Mouse (Mus musculus) limb, embryonic 15.5 days (tissue): Measurements from ENCODE around the gene Fblim1. TPM values are rescaled to one million over a fixed set of nuclear protein-coding genes. Genes with fewer than 3 reads are reported as not detected.

Experiments
- ATAC-seq: fragments of 200-750 bp; cut with Nextera tagmentation; 2 replicates; pipeline ENCODE4 v1.8.0; 2017; ENCODE audit warnings: low read depth, moderate TSS enrichment; ENCODE audit not compliant: insufficient number of reproducible peaks, low FRiP score, low TSS enrichment
- H3K27ac ChIP-seq: fragments of 300-500 bp; sonication (generic); 2 replicates; pipeline ENCODE4 v1.5.1; 2015; ENCODE audit warnings: moderate library complexity, mild to moderate bottlenecking, inconsistent platforms
- H3K27me3 ChIP-seq: fragments of 300-500 bp; sonication (generic); 2 replicates; pipeline ENCODE4 v1.6.1; 2015; ENCODE audit warnings: inconsistent platforms
- H3K36me3 ChIP-seq: fragments of 300-500 bp; sonication (generic); 2 replicates; pipeline ENCODE4 v1.6.1; 2015; ENCODE audit warnings: inconsistent platforms
- H3K4me1 ChIP-seq: fragments of 300-500 bp; sonication (generic); 2 replicates; pipeline ENCODE4 v1.6.1; 2015; ENCODE audit warnings: inconsistent platforms
- H3K4me2 ChIP-seq: fragments of 300-500 bp; sonication (generic); 2 replicates; pipeline ENCODE4 v1.6.1; 2015; ENCODE audit warnings: mild to moderate bottlenecking, inconsistent platforms
- H3K4me3 ChIP-seq: fragments of 300-500 bp; sonication (generic); 2 replicates; pipeline ENCODE4 v1.5.1; 2015; ENCODE audit warnings: mild to moderate bottlenecking, inconsistent platforms
- H3K9ac ChIP-seq: fragments of 300-500 bp; sonication (generic); 2 replicates; pipeline ENCODE4 v1.6.1; 2015; ENCODE audit warnings: inconsistent platforms
- H3K9me3 ChIP-seq: fragments of 300-500 bp; sonication (generic); 2 replicates; pipeline ENCODE4 v1.6.1; 2016; ENCODE audit warnings: inconsistent platforms
- WGBS: fragments of 180-500 bp; shearing (Covaris S2); methylation state at CpG from one replicate; pipeline ENCODE4 v1.1.7; 2015; 5-methylcytosine and 5-hydroxymethylcytosine counted together
- polyA plus RNA-seq: library from polyadenylated mRNA; unstranded; fragments of >200 nt; fragmentation: Nextera tagmentation; extraction: Ambion mirVana; gene quantifications from 2 replicates; pipeline ENCODE4 v1.2.1, GENCODE M21; 2015

Gene Fblim1
- polyA plus RNA-seq, 1 experiment from 2014 or later = 29.3 TPM

DNA sequence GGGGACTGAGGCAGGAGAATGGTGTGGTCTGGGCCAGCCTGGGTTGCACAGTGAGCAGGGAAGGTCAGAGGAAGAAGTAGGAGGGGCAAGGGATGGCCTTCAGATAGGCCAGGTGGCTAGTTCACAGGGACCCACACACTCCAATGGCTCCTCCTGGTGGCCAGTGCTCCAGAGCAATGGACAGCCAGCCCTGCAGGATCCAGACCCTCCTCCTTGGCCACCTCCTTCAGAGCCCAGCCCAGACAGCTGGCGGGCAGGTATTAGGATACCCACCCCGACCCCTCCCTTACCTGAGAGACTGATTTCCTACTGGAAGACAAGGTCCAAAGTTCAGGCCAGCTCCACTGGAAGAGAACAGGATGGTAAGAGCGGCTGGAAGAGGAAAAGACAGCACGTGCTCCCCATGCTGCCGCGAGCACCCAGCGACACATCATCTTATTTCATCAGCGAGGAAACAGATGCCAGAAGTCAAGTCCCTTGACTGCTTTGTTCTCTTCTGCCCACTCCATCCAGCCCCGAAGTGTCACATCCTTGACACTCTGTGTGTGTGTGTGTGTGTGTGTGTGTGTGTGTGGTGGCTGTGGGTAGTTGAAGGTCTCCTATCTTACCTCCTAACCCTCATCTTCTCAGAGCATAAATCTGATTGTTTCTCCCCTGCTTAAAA lies 10.2 kb downstream of the Fblim1 start:
- WGBS = 82% methylated on average over 9 of the region's 9 CpGs
- no peak overlapping the region for H3K4me3 ChIP-seq
- H3K4me1 ChIP-seq = peaks cover 29% of the 10 kb centered on the region
- peaks cover 31% of the 10 kb centered on the region for H3K36me3 ChIP-seq
- H3K27ac ChIP-seq = no peak overlapping the region
- H3K9ac ChIP-seq = no peak overlapping the region
- H3K9me3 ChIP-seq = no peaks in the 10 kb centered on the region
- no peaks in the 10 kb centered on the region for H3K27me3 ChIP-seq
- no peak for ATAC-seq
- H3K4me2 ChIP-seq = no peak overlapping the region

DNA sequence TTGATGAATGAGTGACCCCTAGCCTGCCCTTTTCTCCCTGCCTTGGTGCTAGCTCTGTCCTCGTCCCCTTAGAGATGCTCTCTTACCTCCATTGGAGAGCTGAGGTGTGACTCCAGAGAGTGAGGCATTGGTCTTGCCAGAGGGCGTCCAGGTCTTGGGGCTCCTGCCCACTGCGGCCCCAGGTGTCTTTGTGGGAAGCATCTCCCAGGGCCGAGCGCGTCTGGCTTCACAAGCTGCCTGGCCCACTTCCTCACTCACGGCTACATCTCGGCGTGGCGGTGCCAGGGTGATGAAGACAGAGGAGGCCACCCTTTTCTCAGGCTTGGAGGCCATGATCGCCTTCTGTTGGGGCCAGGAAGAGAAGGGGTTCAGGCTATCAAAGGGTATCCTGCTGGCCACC lies 10.8 kb downstream of the Fblim1 start:
- Histone ChIP-seq H3K4me3 (no peak overlapping the region), H3K27ac (no peak overlapping the region), H3K4me2 (no peak overlapping the region), H3K27me3 (no peaks in the 10 kb centered on the region), H3K9ac (no peak overlapping the region), H3K36me3 (peaks cover 31% of the 10 kb centered on the region), H3K4me1 (peaks cover 24% of the 10 kb centered on the region), H3K9me3 (no peaks in the 10 kb centered on the region)
- ATAC-seq = no peak
- 90% methylated on average over 11 of the region's 11 CpGs for WGBS

DNA sequence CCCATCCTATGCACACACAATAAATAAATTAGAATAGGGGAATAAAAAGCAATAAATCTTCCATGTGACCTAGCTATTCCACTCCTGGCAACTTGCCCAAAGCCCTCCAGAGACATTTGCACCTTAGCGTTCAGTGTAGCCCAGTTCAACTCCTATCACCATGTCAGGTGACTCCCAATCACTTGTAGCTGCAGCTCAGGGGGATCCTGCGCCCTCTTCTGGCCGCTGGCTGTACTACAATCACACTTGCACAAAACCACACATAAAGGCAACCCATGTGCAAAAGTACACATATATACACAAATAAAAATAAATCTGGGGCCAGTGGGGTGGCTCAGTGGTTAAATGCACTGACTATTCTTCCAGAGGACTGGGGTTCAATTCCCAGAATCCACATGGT lies 14.3 kb downstream of the Fblim1 start:
- H3K4me2 ChIP-seq = no peak overlapping the region
- H3K36me3 ChIP-seq = peaks cover 53% of the 10 kb centered on the region
- 21% methylated on average over 3 of the region's 3 CpGs for WGBS
- H3K9ac ChIP-seq = no peak overlapping the region
- no peaks in the 10 kb centered on the region for H3K27me3 ChIP-seq
- H3K27ac ChIP-seq = no peak overlapping the region
- no peak for ATAC-seq
- no peak overlapping the region for H3K4me3 ChIP-seq
- H3K9me3 ChIP-seq = no peaks in the 10 kb centered on the region
- no peaks in the 10 kb centered on the region for H3K4me1 ChIP-seq

DNA sequence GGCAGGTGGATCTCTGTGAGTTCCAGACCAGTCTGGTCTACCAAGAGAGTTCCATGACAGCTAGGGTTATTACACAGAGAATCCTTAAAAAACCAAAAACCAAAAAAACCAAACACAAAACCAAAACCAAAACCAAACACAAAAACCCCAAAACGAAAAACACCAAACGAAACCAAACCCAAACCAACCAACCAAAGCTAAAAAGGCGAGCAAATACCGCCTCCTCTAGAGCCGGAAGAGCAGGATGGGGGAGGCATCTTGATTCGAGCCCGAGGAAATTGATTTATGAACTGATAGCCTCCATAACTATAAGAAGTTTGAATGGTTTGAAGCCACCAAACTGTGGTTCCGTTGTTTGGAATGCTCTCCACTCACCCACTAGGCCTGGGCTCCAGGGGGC lies 22.0 kb downstream of the Fblim1 start:
- Histone ChIP-seq H3K4me3 (no peak overlapping the region), H3K36me3 (peaks cover 54% of the 10 kb centered on the region), H3K27ac (no peak overlapping the region), H3K27me3 (no peaks in the 10 kb centered on the region), H3K4me2 (no peak overlapping the region), H3K9me3 (no peaks in the 10 kb centered on the region), H3K4me1 (no peaks in the 10 kb centered on the region), H3K9ac (no peak overlapping the region)
- ATAC-seq = no peak
- 86% methylated on average over 8 of the region's 8 CpGs for WGBS

DNA sequence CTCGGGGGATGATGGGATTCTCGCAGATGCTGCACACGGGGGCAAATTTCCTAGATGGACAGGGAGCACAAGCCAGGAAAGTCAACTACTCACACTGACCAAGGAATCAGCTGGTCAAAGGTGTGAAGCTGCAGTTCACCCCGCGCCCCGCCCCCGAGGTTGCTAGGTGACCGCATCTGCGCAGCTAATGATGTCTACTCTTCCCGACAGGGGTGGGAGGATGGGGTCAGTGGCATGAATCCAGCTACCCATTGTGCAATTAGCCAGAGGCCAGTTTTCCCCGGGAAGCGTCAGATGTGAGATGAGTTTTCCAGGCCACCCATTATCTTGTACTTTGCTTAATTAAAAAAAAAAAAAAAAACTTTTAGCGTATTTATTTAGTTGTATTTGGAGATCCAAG lies 24.8 kb downstream of the Fblim1 start:
- WGBS = 93% methylated on average over 13 of the region's 13 CpGs
- H3K36me3 ChIP-seq = peaks cover 62% of the 10 kb centered on the region

DNA sequence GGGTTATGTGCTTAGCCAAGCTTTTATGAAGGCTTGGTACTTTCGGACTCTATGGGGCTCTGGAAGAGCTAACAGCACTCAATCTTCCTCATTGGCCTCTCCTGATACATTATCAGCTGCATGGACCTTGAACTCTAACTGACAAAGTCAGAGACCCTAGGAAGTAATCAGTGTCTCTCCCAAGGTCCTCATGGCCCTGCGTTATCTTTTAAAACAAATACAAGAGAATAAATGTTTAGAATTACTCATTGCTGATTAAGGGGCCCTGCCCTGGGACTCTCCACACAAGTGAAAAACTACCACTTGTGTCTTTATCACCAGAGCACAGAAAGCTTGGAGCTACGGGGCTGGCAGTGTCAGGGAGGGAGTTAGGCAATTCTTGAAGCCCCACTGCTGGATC lies 27.1 kb downstream of the Fblim1 start:
- peaks cover 53% of the 10 kb centered on the region for H3K36me3 ChIP-seq
- ATAC-seq = no peak
- WGBS = 73% methylated on average over 3 of the region's 3 CpGs
- H3K27ac ChIP-seq = no peak overlapping the region
- H3K9me3 ChIP-seq = no peaks in the 10 kb centered on the region
- H3K4me2 ChIP-seq = no peak overlapping the region
- no peaks in the 10 kb centered on the region for H3K27me3 ChIP-seq
- H3K4me3 ChIP-seq = no peak overlapping the region
- H3K4me1 ChIP-seq = peaks cover 6% of the 10 kb centered on the region
- H3K9ac ChIP-seq = no peak overlapping the region

More for the DNA sequence above, 24.8 kb downstream of the Fblim1 start:
- no peak for ATAC-seq
- no peak overlapping the region for H3K27ac ChIP-seq
- H3K9me3 ChIP-seq = no peaks in the 10 kb centered on the region
- H3K4me1 ChIP-seq = no peaks in the 10 kb centered on the region
- H3K9ac ChIP-seq = no peak overlapping the region
- no peaks in the 10 kb centered on the region for H3K27me3 ChIP-seq
- no peak overlapping the region for H3K4me3 ChIP-seq
- H3K4me2 ChIP-seq = no peak overlapping the region

DNA sequence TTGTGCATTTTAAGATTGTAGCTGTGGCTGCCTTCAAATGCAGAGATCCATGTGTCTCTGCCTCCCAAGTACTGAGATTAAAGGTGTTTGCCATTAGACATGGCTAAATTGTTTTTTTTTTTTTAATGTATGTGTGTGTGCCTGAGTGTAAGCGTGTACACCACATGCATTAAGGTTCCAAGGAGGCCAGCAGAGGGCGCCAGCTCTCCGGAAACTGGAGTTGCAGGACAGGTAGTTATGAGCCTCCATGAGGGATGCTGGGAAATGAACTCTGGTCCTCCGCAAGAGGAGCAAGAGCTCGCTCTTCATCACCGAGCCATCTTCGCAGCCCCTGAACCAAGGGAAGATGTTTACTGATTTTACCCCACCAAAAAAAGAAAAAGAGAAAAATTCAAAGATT lies 29.0 kb downstream of the Fblim1 start:
- H3K9me3 ChIP-seq = no peaks in the 10 kb centered on the region
- peaks cover 20% of the 10 kb centered on the region for H3K4me1 ChIP-seq
- WGBS = 95% methylated on average over 7 of the region's 7 CpGs
- H3K4me2 ChIP-seq = no peak overlapping the region
- H3K4me3 ChIP-seq = no peak overlapping the region
- H3K27ac ChIP-seq = no peak overlapping the region
- H3K27me3 ChIP-seq = no peaks in the 10 kb centered on the region
- no peak for ATAC-seq
- no peak overlapping the region for H3K9ac ChIP-seq
- peaks cover 40% of the 10 kb centered on the region for H3K36me3 ChIP-seq

DNA sequence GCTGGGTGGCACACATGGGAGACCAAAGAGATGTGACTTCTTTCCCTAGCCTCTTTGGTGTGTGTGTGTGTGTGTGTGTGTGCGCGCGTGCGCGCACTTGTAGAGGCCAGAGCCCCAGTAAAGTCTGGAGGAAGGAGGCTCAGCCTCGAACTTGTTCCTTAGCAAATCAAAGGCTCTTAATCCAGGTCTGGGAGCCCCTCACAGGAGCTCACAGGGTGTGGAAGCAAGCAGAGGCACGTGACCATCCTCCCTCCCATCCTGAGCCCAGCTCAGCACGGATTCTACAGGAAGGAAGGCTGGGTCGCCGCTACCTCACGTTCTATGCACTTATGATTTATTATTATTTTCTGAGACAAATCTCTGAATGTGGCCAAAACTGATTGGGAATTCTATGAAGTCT lies 29.5 kb downstream of the Fblim1 start:
- WGBS = 83% methylated on average over 11 of the region's 11 CpGs
- Histone ChIP-seq H3K9me3 (no peaks in the 10 kb centered on the region), H3K27me3 (no peaks in the 10 kb centered on the region), H3K4me3 (no peak overlapping the region), H3K9ac (no peak overlapping the region), H3K4me1 (peaks cover 20% of the 10 kb centered on the region), H3K27ac (no peak overlapping the region), H3K36me3 (peaks cover 39% of the 10 kb centered on the region), H3K4me2 (no peak overlapping the region)
- ATAC-seq = no peak

DNA sequence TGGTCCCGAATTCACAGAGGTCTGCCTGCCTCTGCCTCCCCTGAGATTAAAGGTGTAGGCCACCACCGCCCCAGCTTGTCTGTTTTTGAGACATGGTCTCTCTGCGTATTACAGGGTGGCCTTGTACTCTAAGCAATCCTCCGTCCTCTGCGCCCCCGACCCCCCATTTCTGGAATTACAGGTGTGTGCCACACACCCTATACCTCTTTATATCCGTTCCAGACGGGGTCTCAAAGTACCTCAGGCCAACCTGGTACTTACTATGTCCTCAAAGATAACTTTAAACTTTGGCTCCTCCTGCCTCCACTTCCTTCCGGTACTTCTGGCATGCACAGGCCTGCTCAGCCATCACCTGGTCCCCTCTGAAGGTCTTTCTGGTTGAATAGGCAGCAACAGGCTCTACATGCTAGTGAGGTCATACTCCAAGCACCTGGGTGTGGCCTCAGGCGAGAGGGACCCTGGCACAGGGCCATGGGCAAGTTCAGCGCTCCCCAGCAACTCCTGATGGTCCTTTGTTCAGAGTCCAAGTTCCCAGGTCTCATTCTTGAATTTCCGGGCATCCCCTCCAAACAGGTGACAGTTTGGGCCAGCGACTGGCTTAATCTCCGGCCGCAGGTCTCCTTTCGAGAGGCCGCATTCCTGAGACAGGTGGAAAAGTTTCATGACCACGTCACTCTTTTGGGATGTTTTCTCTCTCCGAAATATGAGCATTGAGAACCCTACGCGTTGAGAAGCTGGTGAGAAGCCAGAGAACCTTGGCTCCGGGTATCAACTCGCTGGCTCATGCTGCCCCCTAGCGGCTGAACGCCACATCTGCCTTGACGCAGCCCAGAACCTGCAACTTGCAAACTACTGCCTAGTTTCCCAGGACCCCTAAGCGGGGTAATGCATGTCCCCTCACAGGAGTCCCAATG lies 30.9 kb downstream of the Fblim1 start:
- Histone ChIP-seq H3K27ac (no peak overlapping the region), H3K9me3 (no peaks in the 10 kb centered on the region), H3K4me3 (peak overlapping the region; percentile 18), H3K36me3 (peaks cover 27% of the 10 kb centered on the region), H3K9ac (no peak overlapping the region), H3K4me2 (peak overlapping the region; percentile 37), H3K4me1 (peaks cover 20% of the 10 kb centered on the region), H3K27me3 (no peaks in the 10 kb centered on the region)
- ATAC-seq = 0 out of 2 replicates have a peak, but pooled peaks have one; percentile 41
- 31% methylated on average over 27 of the region's 27 CpGs for whole genome bisulfite sequencing

DNA sequence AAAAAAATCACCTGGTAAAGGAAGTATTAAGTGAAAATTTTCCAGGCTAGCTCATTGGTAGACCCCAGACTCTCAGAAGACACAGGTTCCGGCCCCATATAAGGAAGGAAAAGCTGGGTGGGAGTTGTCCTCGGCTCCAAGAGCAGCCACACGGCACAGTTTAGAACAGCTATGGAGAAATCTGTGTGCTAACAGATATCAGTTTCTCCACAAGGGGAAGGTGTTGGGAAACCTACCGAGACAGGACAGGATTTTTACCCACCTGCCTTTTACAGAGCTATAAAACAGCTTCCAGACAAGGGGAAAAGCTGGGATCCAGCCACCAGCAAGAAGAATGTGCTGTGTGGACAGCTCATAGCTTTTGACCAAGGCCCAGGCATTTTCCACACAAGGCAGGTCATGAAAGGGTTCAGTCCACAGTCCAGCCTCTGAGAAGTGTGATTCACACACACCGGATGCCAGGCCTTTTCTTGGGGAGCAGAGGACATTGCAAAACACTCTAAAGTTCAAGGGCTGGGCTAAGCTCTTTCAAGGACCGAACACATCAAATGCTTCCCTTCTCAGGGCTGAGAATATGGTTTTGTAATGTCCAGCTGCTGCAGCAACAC lies 32.4 kb downstream of the Fblim1 start:
- Histone ChIP-seq H3K4me2 (no peak overlapping the region), H3K9ac (no peak overlapping the region), H3K9me3 (no peaks in the 10 kb centered on the region), H3K27me3 (no peaks in the 10 kb centered on the region), H3K36me3 (peaks cover 15% of the 10 kb centered on the region), H3K4me1 (peaks cover 20% of the 10 kb centered on the region), H3K27ac (peak overlapping the region; percentile 72), H3K4me3 (no peak overlapping the region)
- no peak for ATAC-seq
- WGBS = 46% methylated on average over 6 of the region's 6 CpGs

DNA sequence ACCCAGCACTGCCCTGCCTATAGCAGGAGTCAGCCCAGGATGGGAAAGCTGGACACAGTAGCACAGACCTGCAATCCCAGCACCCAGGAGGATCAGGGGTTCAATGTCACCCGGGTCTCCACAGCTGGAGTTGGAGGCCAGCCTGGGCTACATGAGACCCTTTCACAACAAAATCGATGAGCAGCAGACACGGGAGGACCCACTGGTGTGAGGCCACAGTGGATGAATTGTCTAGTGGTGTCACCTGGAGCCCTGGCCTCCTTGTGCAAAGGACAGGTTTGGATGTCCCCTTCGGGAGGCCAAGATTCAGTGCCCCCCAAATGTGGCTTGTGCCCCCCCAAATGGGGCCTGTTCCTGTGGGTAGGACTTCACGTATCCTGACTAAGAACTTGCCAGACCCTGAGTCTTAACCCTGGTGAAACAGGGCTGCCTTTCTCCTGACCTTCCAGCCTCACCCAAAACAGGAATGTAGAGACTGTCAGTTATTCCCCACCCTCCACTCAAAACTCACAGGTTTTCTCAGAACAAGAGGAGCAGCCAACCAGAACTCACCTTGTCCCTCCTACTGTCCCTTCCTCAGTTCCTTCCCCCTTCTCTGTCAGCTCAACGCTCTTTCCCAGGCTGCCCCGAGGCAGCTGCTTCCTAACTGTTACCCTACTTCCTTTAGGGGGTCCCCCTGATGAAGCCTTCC lies 33.1 kb downstream of the Fblim1 start:
- no peak overlapping the region for H3K9ac ChIP-seq
- peak overlapping the region; percentile 72 for H3K27ac ChIP-seq
- H3K4me3 ChIP-seq = no peak overlapping the region
- H3K27me3 ChIP-seq = no peaks in the 10 kb centered on the region
- H3K36me3 ChIP-seq = peaks cover 12% of the 10 kb centered on the region
- no peak overlapping the region for H3K4me2 ChIP-seq
- ATAC-seq = no peak
- 64% methylated on average over 7 of the region's 7 CpGs for whole genome bisulfite sequencing
- H3K9me3 ChIP-seq = no peaks in the 10 kb centered on the region
- peaks cover 20% of the 10 kb centered on the region for H3K4me1 ChIP-seq
